8 mouse cellular contexts compared by ENCODE assay signal in the genomic region with DNA sequence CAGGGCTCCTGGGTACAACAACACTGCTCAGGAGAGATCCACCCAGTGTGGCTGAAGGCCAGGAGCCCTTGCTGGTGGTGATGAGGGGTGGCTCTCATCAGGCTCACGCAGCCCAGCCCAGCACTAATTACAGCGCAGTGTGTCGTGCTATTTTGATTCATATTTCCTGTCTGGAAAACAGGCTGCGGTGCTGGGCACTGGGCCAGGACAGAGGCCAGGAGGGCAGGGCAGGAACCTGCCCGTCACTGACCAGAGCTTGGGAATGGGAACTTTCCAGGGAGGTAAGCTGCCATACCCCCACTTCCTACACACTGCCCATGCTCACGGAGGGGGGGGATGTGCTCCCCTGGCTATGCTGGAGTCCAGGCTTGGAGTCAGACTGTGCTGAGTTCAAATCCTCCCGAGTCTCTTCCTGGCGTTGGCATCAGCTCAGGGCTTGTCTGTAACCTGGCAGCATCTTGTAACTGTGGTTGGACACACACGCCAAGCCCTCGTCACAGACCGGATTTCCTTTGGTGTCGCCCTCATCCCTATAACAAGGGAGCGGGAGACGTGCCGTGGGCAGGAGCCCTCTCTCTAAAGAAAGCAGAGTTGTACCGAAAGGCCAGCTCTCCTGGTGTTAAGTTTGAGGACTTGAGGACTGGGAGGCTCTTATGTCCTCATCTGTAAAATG.
DNase-seq lines count a peak whose midpoint lies in the region; ATAC-seq and TF ChIP-seq lines count a peak whose summit lies in the region.
"Had no signal": no experiment of that assay in that cellular context is flagged by ENCODE, and none has a peak within 500 bp of the region (broad histone marks: within the 10 kb centered on the region; RNA-seq: fewer than 3 reads in every experiment).

No protein-coding gene starts in this region.

- peak; percentile 42; the same call in 1 of the 2 replicates for TF ChIP-seq EP300 in lung, postnatal 0 days (IDR thresholded peaks at IDR 0.05)

- intact Hi-C loops in gastrocnemius, adult 2 months (cut with DNase I): no loop called here

- peak; percentile 36 for ATAC-seq in intestine, embryonic 16.5 days
- ATAC-seq in lung, postnatal 0 days: peak; percentile 88

- WGBS in intestine, embryonic 16.5 days: 66% methylated on average over 16 of the region's 16 CpGs
- 44% methylated on average over 16 of the region's 16 CpGs for WGBS in lung, postnatal 0 days

- H3K9ac ChIP-seq in intestine, embryonic 16.5 days (ENCODE audit: low read depth, low read length): no peak overlapping the region
- no peak overlapping the region for H3K9ac ChIP-seq in lung, postnatal 0 days (replicated peaks; ENCODE audit: low read depth)

- DNase-seq in adrenal gland, adult 2 months: peak; percentile 86
- peak; percentile 70 for DNase-seq in gastrocnemius, adult 2 months
- peak; percentile 67 for DNase-seq in lung, postnatal 0 days (ENCODE audit: low spot score)
- no peak for DNase-seq in thymus, postnatal 0 days (ENCODE audit: low spot score)
- DNase-seq in layer of hippocampus, adult 2 months (ENCODE audit: low spot score in 2 of 2): no peak
- DNase-seq in layer of hippocampus, adult 11-12 months (ENCODE audit: low spot score): no peak

- H3K9me3 ChIP-seq in intestine, embryonic 16.5 days (ENCODE audit: control insufficient read depth, low read length): no peaks in the 10 kb centered on the region
- H3K9me3 ChIP-seq in lung, postnatal 0 days (ENCODE audit: low read length): no peaks in the 10 kb centered on the region

- peak overlapping the region; percentile 62 for H3K27ac ChIP-seq in gastrocnemius, adult 2 months
- no peak overlapping the region for H3K27ac ChIP-seq in intestine, embryonic 16.5 days (ENCODE audit: low read length)
- no peak overlapping the region for H3K27ac ChIP-seq in lung, postnatal 0 days (ENCODE audit: low read length)
- no peak overlapping the region for H3K27ac ChIP-seq in layer of hippocampus, adult 2 months
- H3K27ac ChIP-seq: macrophage had no signal

- H3K27me3 ChIP-seq in intestine, embryonic 16.5 days (replicated peaks; ENCODE audit: control insufficient read depth, insufficient read depth, low read length): no peaks in the 10 kb centered on the region
- no peaks in the 10 kb centered on the region for H3K27me3 ChIP-seq in lung, postnatal 0 days (replicated peaks; ENCODE audit: insufficient read depth, low read length)

- no peaks in the 10 kb centered on the region for H3K36me3 ChIP-seq in intestine, embryonic 16.5 days (ENCODE audit: control insufficient read depth, insufficient read depth, low read length)
- H3K36me3 ChIP-seq in lung, postnatal 0 days (ENCODE audit: insufficient read depth, low read length): no peaks in the 10 kb centered on the region

- no peak overlapping the region for H3K4me3 ChIP-seq in gastrocnemius, adult 2 months
- no peak overlapping the region for H3K4me3 ChIP-seq in intestine, embryonic 16.5 days (ENCODE audit: low read length)
- no peak overlapping the region for H3K4me3 ChIP-seq in lung, postnatal 0 days (ENCODE audit: low read depth, low read length)
- no peak overlapping the region for H3K4me3 ChIP-seq in layer of hippocampus, adult 2 months

- H3K4me2 ChIP-seq in intestine, embryonic 16.5 days (ENCODE audit: low read depth, low read length): no peak overlapping the region
- 0 out of 2 replicates have a peak overlapping the region, but pooled peaks have one; percentile 0 for H3K4me2 ChIP-seq in lung, postnatal 0 days (replicated peaks; ENCODE audit: low read depth, low read length)

- H3K4me1 ChIP-seq in intestine, embryonic 16.5 days (ENCODE audit: control insufficient read depth, insufficient read depth, low read length): peaks cover 5% of the 10 kb centered on the region; the same call in 1 of the 2 replicates
- no peaks in the 10 kb centered on the region for H3K4me1 ChIP-seq in lung, postnatal 0 days (ENCODE audit: insufficient read depth, low read depth, low read length)

- TF ChIP-seq CTCF in gastrocnemius, adult 2 months (IDR thresholded peaks at IDR 0.05): no peak
- no peak for TF ChIP-seq CTCF in lung, postnatal 0 days (IDR thresholded peaks at IDR 0.05)
- TF ChIP-seq CTCF in layer of hippocampus, adult 2 months (conservative IDR thresholded peaks at IDR 0.05): no peak

Comparison
In these comparisons a context has a peak if more than half of its experiments do, and no peak if none do; other contexts are left out.
1. DNase-seq: peak in adrenal gland, adult 2 months (single experiment), gastrocnemius, adult 2 months (single experiment) and lung, postnatal 0 days (single experiment); none in thymus, postnatal 0 days (single experiment), layer of hippocampus, adult 2 months (0 of 2) and layer of hippocampus, adult 11-12 months (single experiment).